Mouse (Mus musculus): ENCODE data around the gene Scrn1. TPM values are rescaled to one million over a fixed set of nuclear protein-coding genes. Genes with fewer than 3 reads are reported as not detected.

The Scrn1 gene
- polyA plus RNA-seq, 1 experiment from 2014 or later: 0.34 TPM

- Histone ChIP-seq H3K4me1 (ENCODE audit: control insufficient read depth, low read depth, low read length) (no peaks in the 10 kb centered on the region), H3K27me3 (ENCODE audit: control insufficient read depth, insufficient read depth, low read depth, low read length) (no peaks in the 10 kb centered on the region), H3K36me3 (ENCODE audit: control insufficient read depth, insufficient read depth) (no peaks in the 10 kb centered on the region), H3K9ac (ENCODE audit: low read depth, low read length) (no peak overlapping the region), H3K4me3 (ENCODE audit: low read depth, low read length) (no peak overlapping the region), H3K27ac (ENCODE audit: low read length) (no peak overlapping the region), H3K9me3 (replicated peaks; ENCODE audit: control insufficient read depth, low read length) (no peaks in the 10 kb centered on the region), H3K4me2 (ENCODE audit: low read depth, low read length) (no peak overlapping the region)
- ATAC-seq (ENCODE audit: low read depth): no peak
- WGBS (ENCODE audit: insufficient replicate concordance): 64% methylated on average over 13 of the region's 13 CpGs
Measured at GRCm38 (mm10) chr6:54460915-54461671, 105.2 kb downstream of the Scrn1 start.

DNA sequence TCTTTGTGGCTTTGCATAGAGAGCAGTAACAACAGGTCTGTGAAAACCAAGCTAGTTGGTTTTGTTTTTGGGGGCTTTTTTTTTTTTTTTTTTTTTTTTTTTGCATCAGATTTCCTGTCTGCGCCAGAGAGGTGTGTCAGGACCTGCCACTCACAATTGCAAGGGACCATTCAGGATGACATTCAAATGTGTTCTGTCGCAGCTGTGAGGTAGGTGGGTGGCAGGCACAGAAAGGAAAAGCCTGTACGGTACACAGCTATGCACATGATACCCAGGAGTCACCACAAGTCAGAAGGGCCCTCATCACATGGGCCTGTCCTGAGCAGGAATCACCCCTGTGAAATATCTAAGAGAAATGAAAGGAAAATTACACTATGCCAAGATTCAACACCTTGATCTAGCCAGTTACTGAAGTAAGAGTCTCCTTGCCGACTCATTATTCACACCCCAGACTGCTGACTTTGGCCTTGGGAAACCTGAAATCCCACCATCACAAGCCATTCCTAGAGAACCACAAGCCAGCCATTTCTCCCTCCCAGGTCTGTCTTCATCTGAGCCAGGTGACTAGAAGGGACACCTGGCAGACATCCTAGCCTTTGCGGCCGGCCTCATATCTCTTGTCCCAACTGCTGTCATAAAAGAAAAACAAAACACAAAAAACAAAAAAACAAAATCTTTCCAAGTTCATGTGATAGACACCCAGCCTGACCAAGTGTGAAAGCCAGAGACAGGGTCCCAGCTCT, 105.9 kb downstream of the Scrn1 start:
- Histone ChIP-seq H3K4me2 (ENCODE audit: low read depth, low read length) (no peak overlapping the region), H3K4me1 (ENCODE audit: control insufficient read depth, low read depth, low read length) (no peaks in the 10 kb centered on the region), H3K9ac (ENCODE audit: low read depth, low read length) (no peak overlapping the region), H3K27me3 (ENCODE audit: control insufficient read depth, insufficient read depth, low read depth, low read length) (no peaks in the 10 kb centered on the region), H3K27ac (ENCODE audit: low read length) (no peak overlapping the region), H3K9me3 (replicated peaks; ENCODE audit: control insufficient read depth, low read length) (no peaks in the 10 kb centered on the region), H3K36me3 (ENCODE audit: control insufficient read depth, insufficient read depth) (no peaks in the 10 kb centered on the region), H3K4me3 (ENCODE audit: low read depth, low read length) (no peak overlapping the region)
- no peak for ATAC-seq (ENCODE audit: low read depth)
- 60% methylated on average over 6 of the region's 6 CpGs for WGBS (ENCODE audit: insufficient replicate concordance)

DNA sequence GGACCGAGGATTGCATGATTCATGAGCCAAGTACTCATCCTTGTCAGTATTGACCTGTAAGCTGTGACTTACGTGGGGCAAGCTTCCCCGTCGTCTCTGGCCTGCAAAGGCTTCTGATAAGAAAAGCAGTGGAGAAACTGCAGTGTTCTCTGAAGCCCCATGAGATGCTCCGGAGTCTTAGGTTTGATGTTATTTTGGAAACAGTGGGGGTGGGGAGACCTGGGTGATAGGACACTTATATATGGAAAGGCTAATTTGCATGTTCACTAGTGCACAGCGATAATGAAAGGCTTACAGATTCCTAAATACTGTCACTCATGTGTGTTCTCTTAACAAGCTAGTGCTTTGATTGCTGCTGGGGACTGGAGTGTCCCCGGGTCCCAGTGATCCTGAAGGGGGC, 106.6 kb downstream of the Scrn1 start:
- Histone ChIP-seq H3K36me3 (ENCODE audit: control insufficient read depth, insufficient read depth) (no peaks in the 10 kb centered on the region), H3K4me1 (ENCODE audit: control insufficient read depth, low read depth, low read length) (no peaks in the 10 kb centered on the region), H3K9me3 (replicated peaks; ENCODE audit: control insufficient read depth, low read length) (no peaks in the 10 kb centered on the region), H3K27me3 (ENCODE audit: control insufficient read depth, insufficient read depth, low read depth, low read length) (no peaks in the 10 kb centered on the region), H3K27ac (ENCODE audit: low read length) (no peak overlapping the region), H3K4me2 (ENCODE audit: low read depth, low read length) (no peak overlapping the region), H3K4me3 (ENCODE audit: low read depth, low read length) (no peak overlapping the region), H3K9ac (ENCODE audit: low read depth, low read length) (no peak overlapping the region)
- no peak for ATAC-seq (ENCODE audit: low read depth)
- WGBS (ENCODE audit: insufficient replicate concordance): 54% methylated on average over 7 of the region's 7 CpGs

Other genes starting within 250 kb of the Scrn1 start
- gene Prr15, start 240.7 kb downstream of the Scrn1 start, polyA plus RNA-seq (2015; fragmentation: Nextera tagmentation; extraction: Ambion mirVana): 1.3 and 1.6 TPM in 2 replicates
- 0.06 and 0.12 TPM in 2 replicates for gene Wipf3, start 136.9 kb downstream of the Scrn1 start, polyA plus RNA-seq (2015; fragmentation: Nextera tagmentation; extraction: Ambion mirVana)
- gene Plekha8, start 28.6 kb upstream of the Scrn1 start, polyA plus RNA-seq (2015; fragmentation: Nextera tagmentation; extraction: Ambion mirVana): 2.1 and 2.5 TPM in 2 replicates
- gene Fkbp14, start 30.8 kb upstream of the Scrn1 start, polyA plus RNA-seq (2015; fragmentation: Nextera tagmentation; extraction: Ambion mirVana): 4.1 and 4.3 TPM in 2 replicates
- gene Mturn, start 115.1 kb upstream of the Scrn1 start, polyA plus RNA-seq (2015; fragmentation: Nextera tagmentation; extraction: Ambion mirVana): 2.5 and 2.6 TPM in 2 replicates